Mouse (Mus musculus) forebrain, embryonic 15.5 days (tissue): ENCODE measurements around the gene Tlx3. TPM values are rescaled to one million over a fixed set of nuclear protein-coding genes. Genes with fewer than 3 reads are reported as not detected.

Experiments used
- ATAC-seq: fragments of 200-750 bp; cut with Nextera tagmentation; replicated peaks from 2 replicates; pipeline ENCODE4 v1.8.0; 2017; ENCODE audit warnings: mild to moderate bottlenecking, moderate TSS enrichment, moderate library complexity
- H3K27ac ChIP-seq: fragments of 300-500 bp; sonication (generic); replicated peaks from 2 replicates; pipeline ENCODE4 v1.5.1; 2015; ENCODE audit warnings: mild to moderate bottlenecking, inconsistent platforms
- H3K27me3 ChIP-seq: fragments of 300-500 bp; sonication (generic); 2 replicates; pipeline ENCODE4 v1.6.1; 2015; ENCODE audit warnings: inconsistent platforms
- H3K36me3 ChIP-seq: fragments of 300-500 bp; sonication (generic); 2 replicates; pipeline ENCODE4 v1.6.1; 2015; ENCODE audit warnings: mild to moderate bottlenecking, inconsistent platforms
- H3K4me1 ChIP-seq: fragments of 300-500 bp; sonication (generic); 2 replicates; pipeline ENCODE4 v1.6.1; 2015; ENCODE audit warnings: inconsistent platforms
- H3K4me2 ChIP-seq: fragments of 300-500 bp; sonication (generic); replicated peaks from 2 replicates; pipeline ENCODE4 v1.6.1; 2015; ENCODE audit warnings: mild to moderate bottlenecking, inconsistent platforms
- H3K4me3 ChIP-seq: fragments of 300-500 bp; sonication (generic); 2 replicates; pipeline ENCODE4 v1.5.1; 2015; ENCODE audit warnings: mild to moderate bottlenecking, inconsistent platforms
- H3K9ac ChIP-seq: fragments of 300-500 bp; sonication (generic); replicated peaks from 2 replicates; pipeline ENCODE4 v1.6.1; 2015; ENCODE audit warnings: mild to moderate bottlenecking, inconsistent platforms
- H3K9me3 ChIP-seq: fragments of 300-500 bp; sonication (generic); 2 replicates; pipeline ENCODE4 v1.6.1; 2016; ENCODE audit warnings: inconsistent platforms
- WGBS: fragments of 180-500 bp; shearing (Covaris S2); methylation state at CpG from one replicate; pipeline ENCODE4 v1.1.7; 2015; ENCODE audit warnings: mixed read lengths; 5-methylcytosine and 5-hydroxymethylcytosine counted together
- polyA plus RNA-seq: library from polyadenylated mRNA; unstranded; fragments of >200 nt; fragmentation: Nextera tagmentation; extraction: Ambion mirVana; gene quantifications from 2 replicates; pipeline ENCODE4 v1.2.1, GENCODE M21; 2015

The Tlx3 gene
- polyA plus RNA-seq, 1 experiment from 2014 or later: 0.18 TPM

DNA sequence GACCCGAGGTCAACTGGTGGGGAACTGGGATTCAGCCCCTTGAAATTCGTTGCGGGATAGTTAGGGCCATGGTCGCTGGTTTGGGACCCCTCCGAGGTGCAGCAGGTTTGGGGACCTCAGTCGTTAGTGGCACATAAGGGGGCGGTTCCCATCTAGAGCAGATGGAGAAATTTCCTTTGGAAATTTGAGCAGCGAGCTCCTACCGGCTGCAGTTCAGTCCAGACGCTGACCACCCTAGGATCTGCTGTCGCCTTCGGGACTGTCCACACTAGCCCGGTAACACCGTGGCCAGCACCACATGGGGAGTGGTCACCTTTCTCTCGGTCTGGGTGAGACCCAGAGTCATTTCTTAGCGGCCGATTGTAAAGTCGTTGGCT lies 928 bp upstream of the Tlx3 start:
- peak overlapping the region; percentile 29; the same call in 1 of the 2 replicates for H3K4me3 ChIP-seq
- H3K36me3 ChIP-seq: no peaks in the 10 kb centered on the region
- peaks cover 43% of the 10 kb centered on the region for H3K4me1 ChIP-seq
- H3K9me3 ChIP-seq: no peaks in the 10 kb centered on the region
- H3K27me3 ChIP-seq: peaks cover 69% of the 10 kb centered on the region
- no peak for ATAC-seq
- no peak overlapping the region for H3K9ac ChIP-seq
- H3K27ac ChIP-seq: no peak overlapping the region
- under 1% methylated on average over 18 of the region's 18 CpGs for WGBS
- H3K4me2 ChIP-seq: peak overlapping the region; percentile 45; the same call in 1 of the 2 replicates

DNA sequence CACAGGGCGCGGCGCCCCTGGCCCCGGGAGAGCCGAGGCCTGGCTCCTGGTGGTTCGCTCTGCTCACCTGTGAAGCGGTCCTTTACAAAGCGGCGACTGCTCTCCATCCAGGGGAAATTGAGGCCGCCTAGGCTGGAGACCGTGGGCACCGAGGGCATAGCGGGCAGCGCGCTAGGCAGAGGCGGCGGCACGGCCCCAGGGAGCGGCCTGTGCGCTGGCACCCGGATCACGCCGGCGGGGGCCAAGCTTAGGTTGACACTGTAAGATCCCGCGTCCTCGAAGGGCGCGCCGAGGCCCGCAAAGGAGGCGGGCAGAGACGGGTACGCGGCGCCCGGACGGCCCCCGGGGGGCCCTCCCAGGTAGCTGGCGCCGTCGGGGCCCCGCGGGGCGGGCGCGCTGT lies 417 bp downstream of the Tlx3 start:
- peak; percentile 18 for ATAC-seq
- Histone ChIP-seq H3K27ac (no peak overlapping the region), H3K4me1 (peaks cover 43% of the 10 kb centered on the region), H3K27me3 (peaks cover 79% of the 10 kb centered on the region), H3K36me3 (no peaks in the 10 kb centered on the region), H3K9ac (no peak overlapping the region), H3K9me3 (no peaks in the 10 kb centered on the region), H3K4me2 (peak overlapping the region; percentile 45), H3K4me3 (peak overlapping the region; percentile 29)
- under 1% methylated on average over 47 of the region's 47 CpGs for WGBS

GRCm38 (mm10) chr11:33202296-33202695 lies 1.1 kb downstream of the Tlx3 start:
- no peaks in the 10 kb centered on the region for H3K9me3 ChIP-seq
- ATAC-seq: no peak
- 1% methylated on average over 37 of the region's 37 CpGs for WGBS
- no peak overlapping the region for H3K4me3 ChIP-seq
- H3K27me3 ChIP-seq: peaks cover 79% of the 10 kb centered on the region
- H3K27ac ChIP-seq: no peak overlapping the region
- H3K36me3 ChIP-seq: no peaks in the 10 kb centered on the region
- H3K4me1 ChIP-seq: peaks cover 43% of the 10 kb centered on the region
- no peak overlapping the region for H3K9ac ChIP-seq
- no peak overlapping the region for H3K4me2 ChIP-seq

- peak overlapping the region; percentile 28 for H3K4me3 ChIP-seq
- H3K9me3 ChIP-seq: 0 out of 2 replicates have a peak, but pooled peaks cover 2% of the 10 kb centered on the region
- WGBS: 1% methylated on average over 19 of the region's 19 CpGs
- H3K4me1 ChIP-seq: peaks cover 45% of the 10 kb centered on the region
- peaks cover 80% of the 10 kb centered on the region for H3K27me3 ChIP-seq
- no peak overlapping the region for H3K27ac ChIP-seq
- no peak for ATAC-seq
- H3K4me2 ChIP-seq: peak overlapping the region; percentile 41
- no peak overlapping the region for H3K9ac ChIP-seq
- no peaks in the 10 kb centered on the region for H3K36me3 ChIP-seq
Observed at GRCm38 (mm10) chr11:33201626-33202010, 1.8 kb downstream of the Tlx3 start.

- H3K4me2 ChIP-seq: peak overlapping the region; percentile 41
- H3K4me3 ChIP-seq: peak overlapping the region; percentile 28
- H3K4me1 ChIP-seq: peaks cover 47% of the 10 kb centered on the region
- no peak overlapping the region for H3K9ac ChIP-seq
- H3K27me3 ChIP-seq: peaks cover 80% of the 10 kb centered on the region
- ATAC-seq: peak; percentile 62
- no peaks in the 10 kb centered on the region for H3K36me3 ChIP-seq
- H3K9me3 ChIP-seq: 0 out of 2 replicates have a peak, but pooled peaks cover 2% of the 10 kb centered on the region
- H3K27ac ChIP-seq: no peak overlapping the region
- WGBS: under 1% methylated on average over 65 of the region's 76 CpGs
Observed at GRCm38 (mm10) chr11:33200764-33201625, 2.4 kb downstream of the Tlx3 start.

DNA sequence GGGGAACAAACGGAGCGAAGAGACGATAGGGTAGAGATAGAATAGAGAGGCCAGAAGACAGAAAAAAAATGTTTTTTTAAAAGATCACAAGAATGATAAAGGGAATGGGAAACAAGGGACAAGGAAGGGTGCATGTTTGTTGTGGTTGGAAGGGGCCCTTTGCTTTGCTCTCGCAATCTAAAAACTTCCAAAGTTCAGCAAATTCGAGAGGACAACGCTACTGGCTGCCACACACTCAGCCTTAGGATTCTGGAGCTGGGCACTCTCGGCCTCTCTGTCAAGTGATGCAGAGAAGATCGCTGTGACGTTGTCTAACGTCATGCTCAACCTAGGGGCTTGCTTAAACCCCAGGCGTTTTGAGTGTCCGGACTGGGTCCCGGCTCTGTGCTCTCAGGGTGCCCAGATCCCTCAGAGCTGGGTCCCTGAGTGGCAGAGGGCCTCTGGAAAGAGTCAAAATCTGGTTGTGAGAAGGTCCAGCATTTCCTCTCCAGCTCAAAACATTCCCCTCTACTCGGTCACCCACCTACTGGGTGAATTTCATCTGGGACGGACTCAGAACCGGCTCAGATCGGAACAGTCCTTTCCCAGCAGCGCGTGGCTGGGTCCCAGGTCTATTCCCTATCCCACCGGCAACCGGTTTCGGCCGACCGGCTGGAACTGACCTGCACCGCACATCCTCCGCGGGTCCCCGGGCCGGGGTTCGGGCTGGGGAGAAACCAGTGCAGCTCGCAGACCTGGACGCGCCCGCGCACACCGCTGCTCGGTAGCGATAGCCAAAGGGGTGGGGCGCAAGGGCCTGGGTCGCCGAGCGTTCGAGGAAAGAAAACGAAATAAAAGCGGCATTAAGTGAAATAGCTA lies 3.3 kb downstream of the Tlx3 start:
- H3K4me3 ChIP-seq: peak overlapping the region; percentile 28
- H3K4me1 ChIP-seq: peaks cover 47% of the 10 kb centered on the region
- H3K36me3 ChIP-seq: no peaks in the 10 kb centered on the region
- WGBS: under 1% methylated on average over 45 of the region's 45 CpGs
- peaks cover 80% of the 10 kb centered on the region for H3K27me3 ChIP-seq
- H3K9ac ChIP-seq: no peak overlapping the region
- 0 out of 2 replicates have a peak, but pooled peaks cover 2% of the 10 kb centered on the region for H3K9me3 ChIP-seq
- no peak for ATAC-seq
- H3K27ac ChIP-seq: no peak overlapping the region
- H3K4me2 ChIP-seq: peak overlapping the region; percentile 41; the same call in 1 of the 2 replicates

- H3K4me1 ChIP-seq: peaks cover 47% of the 10 kb centered on the region
- ATAC-seq: no peak
- H3K4me2 ChIP-seq: no peak overlapping the region
- no peak overlapping the region for H3K9ac ChIP-seq
- peaks cover 82% of the 10 kb centered on the region for H3K27me3 ChIP-seq
- 3% methylated on average over 15 of the region's 15 CpGs for WGBS
- 0 out of 2 replicates have a peak, but pooled peaks cover 2% of the 10 kb centered on the region for H3K9me3 ChIP-seq
- H3K27ac ChIP-seq: no peak overlapping the region
- H3K4me3 ChIP-seq: no peak overlapping the region
- no peaks in the 10 kb centered on the region for H3K36me3 ChIP-seq
Observed at GRCm38 (mm10) chr11:33199117-33199514, 4.3 kb downstream of the Tlx3 start.

GRCm38 (mm10) chr11:33198351-33199116 lies 4.9 kb downstream of the Tlx3 start:
- H3K27ac ChIP-seq: no peak overlapping the region
- peaks cover 88% of the 10 kb centered on the region for H3K27me3 ChIP-seq
- no peak overlapping the region for H3K4me2 ChIP-seq
- H3K36me3 ChIP-seq: no peaks in the 10 kb centered on the region
- H3K9ac ChIP-seq: no peak overlapping the region
- no peak for ATAC-seq
- WGBS: 18% methylated on average over 22 of the region's 22 CpGs
- H3K9me3 ChIP-seq: 0 out of 2 replicates have a peak, but pooled peaks cover 2% of the 10 kb centered on the region
- peaks cover 44% of the 10 kb centered on the region for H3K4me1 ChIP-seq
- no peak overlapping the region for H3K4me3 ChIP-seq

DNA sequence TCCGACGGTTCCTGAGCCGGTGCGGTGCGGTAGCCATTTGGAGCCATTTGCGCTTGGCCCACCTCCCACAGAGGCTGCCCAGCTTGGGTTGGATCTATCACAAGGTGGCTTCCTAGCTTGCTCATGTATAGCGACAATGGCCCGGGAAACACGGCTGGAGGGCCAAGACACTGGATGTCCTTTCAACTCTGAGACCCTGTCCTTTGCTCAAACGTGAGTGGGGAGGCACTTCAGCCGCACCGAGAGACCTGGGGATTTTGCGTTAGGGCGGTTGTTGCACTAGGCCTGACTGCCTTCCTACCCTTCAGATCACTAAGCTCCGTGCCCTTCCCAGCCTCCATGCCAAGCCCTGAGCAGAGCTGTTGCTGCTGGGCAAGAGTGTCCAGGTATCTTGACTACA lies 5.7 kb downstream of the Tlx3 start:
- 17% methylated on average over 15 of the region's 15 CpGs for WGBS
- Histone ChIP-seq H3K27ac (no peak overlapping the region), H3K27me3 (peaks cover 89% of the 10 kb centered on the region), H3K4me3 (no peak overlapping the region), H3K36me3 (no peaks in the 10 kb centered on the region), H3K9me3 (0 out of 2 replicates have a peak, but pooled peaks cover 2% of the 10 kb centered on the region), H3K9ac (no peak overlapping the region), H3K4me1 (peaks cover 36% of the 10 kb centered on the region), H3K4me2 (no peak overlapping the region)
- no peak for ATAC-seq

DNA sequence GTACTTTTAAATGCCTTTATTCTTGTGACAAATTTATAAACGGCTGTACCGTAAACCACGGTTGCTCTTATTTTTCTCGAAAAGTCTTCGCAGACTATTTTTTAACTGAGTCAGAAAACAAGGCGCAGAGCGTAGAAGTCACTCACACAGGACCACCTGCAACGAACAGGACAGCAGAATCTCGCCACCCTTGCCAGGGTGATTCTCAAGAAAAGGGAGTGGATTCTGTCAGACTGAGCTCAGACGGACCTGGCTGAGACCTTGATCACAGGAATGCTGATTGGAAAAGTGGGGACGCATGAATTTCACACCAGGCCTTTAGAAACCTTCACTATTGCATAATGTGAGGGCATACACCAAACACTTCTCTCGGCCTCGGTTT lies 6.3 kb downstream of the Tlx3 start:
- WGBS: 24% methylated on average over 13 of the region's 13 CpGs
- H3K4me1 ChIP-seq: peaks cover 30% of the 10 kb centered on the region
- no peak overlapping the region for H3K9ac ChIP-seq
- no peak for ATAC-seq
- H3K27ac ChIP-seq: no peak overlapping the region
- H3K27me3 ChIP-seq: peaks cover 86% of the 10 kb centered on the region
- no peaks in the 10 kb centered on the region for H3K36me3 ChIP-seq
- 0 out of 2 replicates have a peak, but pooled peaks cover 2% of the 10 kb centered on the region for H3K9me3 ChIP-seq
- no peak overlapping the region for H3K4me2 ChIP-seq
- H3K4me3 ChIP-seq: no peak overlapping the region

DNA sequence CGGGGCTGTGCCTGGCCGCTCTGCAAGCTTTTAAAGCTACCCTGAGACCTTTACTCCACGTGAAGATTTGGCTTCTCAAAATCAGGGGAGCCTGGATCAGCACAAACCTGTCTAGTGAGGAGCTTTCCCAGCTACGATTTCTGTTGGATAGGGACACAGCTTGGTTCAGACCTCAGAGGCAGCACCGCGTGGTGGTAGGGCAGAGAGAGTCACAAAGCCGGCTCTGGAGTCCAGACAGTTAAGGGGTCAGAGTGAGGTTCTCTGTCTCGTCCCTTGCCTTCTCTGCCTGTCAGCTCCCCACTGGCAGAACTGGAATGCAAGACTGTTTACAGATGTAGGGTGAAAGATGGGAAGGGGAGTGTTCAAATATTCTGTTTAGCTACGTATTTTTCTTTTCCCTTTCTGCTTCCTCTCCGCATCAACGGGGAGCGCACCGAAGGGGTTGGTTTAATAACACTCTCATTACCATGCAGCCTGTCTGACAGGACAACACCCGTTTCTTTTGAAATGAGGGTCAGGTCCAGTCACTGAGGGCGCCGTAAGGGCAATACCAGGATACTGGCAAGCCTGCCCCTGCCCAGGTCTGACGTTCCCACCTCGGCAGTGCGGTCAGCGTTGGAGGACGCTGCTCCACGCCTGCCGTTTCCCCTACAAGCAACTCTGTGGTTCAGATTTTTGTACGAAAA lies 6.8 kb downstream of the Tlx3 start:
- Histone ChIP-seq H3K4me1 (peaks cover 25% of the 10 kb centered on the region), H3K36me3 (no peaks in the 10 kb centered on the region), H3K9ac (no peak overlapping the region), H3K4me3 (no peak overlapping the region), H3K4me2 (no peak overlapping the region), H3K27me3 (peaks cover 86% of the 10 kb centered on the region), H3K27ac (no peak overlapping the region), H3K9me3 (0 out of 2 replicates have a peak, but pooled peaks cover 2% of the 10 kb centered on the region)
- WGBS: 6% methylated on average over 24 of the region's 24 CpGs
- no peak for ATAC-seq
